Mouse (Mus musculus) kidney, postnatal 10 days (tissue): Measurements from ENCODE around the gene Klk9.

Experiments
- DNase-seq: peaks from one replicate; pipeline ENCODE4 v3.0.0; 2021; ENCODE audit warnings: mixed read lengths

The Klk9 gene

DNA sequence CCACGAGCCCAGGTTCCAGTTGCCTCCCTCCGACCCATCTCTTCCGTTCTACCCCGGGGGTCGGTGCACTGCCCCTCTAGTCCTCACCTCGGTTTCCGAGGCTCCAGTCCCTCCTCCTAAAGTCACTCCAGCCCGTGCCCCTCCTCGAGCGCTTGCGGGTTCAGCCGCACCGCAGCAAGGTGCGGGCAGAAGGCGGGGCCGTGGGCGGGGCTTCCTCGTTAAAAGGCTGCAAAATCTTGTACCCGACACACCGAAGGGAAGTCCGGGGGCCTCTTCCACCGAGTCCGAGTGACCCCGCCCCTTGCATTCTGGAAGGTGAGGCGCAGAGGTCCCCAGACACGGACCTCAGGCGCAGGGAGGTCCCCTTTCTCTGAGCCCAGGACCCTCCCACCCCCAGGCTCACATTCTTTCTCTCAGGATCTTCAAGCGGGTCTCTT, 5.7 kb downstream of the Klk9 start, which contains the start of gene Klk8:
TSS of gene Klk8 (plus strand) at position 245 of the 437 bp plus-strand sequence.
- DNase-seq = peak; percentile 42

DNA sequence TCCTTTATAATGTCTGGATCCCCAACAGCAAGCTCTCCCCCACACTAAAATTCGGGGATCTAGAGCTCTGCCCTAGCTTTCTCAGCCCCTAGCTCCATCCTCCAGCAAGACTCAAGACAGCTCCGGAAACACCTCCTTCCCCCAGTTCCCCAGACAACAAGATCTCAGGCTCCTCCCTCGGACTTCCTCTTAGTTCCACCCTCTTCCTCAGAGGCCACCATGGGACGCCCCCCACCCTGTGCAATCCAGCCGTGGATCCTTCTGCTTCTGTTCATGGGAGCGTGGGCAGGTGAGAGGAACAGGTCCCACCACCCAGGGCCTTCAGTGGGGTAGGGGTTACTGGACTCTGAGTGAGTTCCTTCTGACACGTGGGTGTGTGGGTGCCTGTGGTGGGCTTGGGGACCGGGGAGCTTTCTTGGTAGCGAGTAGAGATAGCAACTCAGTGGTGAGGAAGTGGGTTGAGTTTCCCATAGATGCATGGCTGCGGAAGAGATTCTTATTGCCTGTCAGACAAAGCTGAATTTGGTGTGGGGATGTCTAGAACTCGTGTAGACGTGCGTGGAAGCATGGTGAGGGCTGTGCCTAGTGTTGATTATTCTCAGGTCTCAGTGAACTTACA, 6.3 kb downstream of the Klk9 start:
- peak; percentile 16 for DNase-seq

DNA sequence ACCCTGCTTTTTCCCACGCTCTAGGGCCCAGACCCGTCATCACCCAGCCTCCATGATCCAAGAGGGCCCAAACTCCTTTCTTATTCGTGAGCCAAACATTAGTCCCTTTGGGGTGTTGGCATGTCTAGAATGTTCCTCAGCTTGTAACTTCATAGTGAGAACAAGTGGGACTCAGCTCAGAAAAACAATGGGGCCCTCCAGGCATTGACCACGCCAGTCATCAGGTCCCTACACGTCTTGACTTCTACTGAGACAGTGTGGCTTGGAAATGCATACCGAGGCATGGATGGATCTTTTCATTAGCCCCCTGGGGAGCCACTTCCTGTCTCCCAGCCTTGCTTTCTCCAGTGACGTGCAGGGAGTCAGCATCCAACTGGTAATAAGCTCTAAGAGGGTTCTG, 8.2 kb downstream of the Klk9 start:
- no peak for DNase-seq

DNA sequence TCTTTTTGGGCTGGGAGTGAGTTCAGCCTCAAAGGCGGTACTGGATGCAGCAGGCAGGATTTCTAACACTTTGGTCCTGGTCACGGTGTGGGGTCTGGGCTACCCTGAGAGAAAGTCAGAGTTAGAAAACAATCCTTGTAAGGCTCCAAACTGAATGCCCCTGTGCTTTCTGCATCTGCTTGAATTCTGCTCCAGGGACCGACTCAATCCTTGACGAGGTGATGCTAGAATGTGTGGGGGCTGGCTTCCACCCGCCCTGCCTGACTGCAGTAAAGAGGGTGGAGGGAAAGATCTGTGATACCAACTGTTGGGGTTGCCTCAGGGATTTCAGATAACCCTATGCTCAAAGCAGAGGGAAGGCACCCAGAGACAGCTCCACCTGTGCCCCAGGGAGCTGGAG, 19.3 kb downstream of the Klk9 start, which contains the start of gene Klk7:
TSS of gene Klk7 (plus strand) at position 301 of the 400 bp plus-strand sequence.
- DNase-seq = no peak

DNA sequence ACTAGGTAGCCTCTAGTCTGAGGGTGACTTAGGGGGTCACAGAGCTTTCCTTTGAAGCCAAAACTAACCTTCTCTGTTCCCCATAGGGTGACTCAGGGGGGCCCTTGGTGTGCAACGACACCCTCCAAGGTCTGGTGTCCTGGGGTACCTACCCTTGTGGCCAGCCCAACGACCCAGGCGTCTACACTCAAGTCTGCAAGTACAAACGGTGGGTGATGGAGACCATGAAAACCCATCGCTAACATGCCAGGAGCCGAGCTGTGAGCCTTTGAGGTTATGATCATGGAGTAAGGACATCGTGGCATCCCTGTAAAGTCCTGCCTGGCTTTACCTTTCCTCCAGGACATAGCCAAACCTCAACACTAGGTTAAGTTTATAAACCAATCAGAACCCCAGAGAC, 23.5 kb downstream of the Klk9 start:
- DNase-seq = no peak

DNA sequence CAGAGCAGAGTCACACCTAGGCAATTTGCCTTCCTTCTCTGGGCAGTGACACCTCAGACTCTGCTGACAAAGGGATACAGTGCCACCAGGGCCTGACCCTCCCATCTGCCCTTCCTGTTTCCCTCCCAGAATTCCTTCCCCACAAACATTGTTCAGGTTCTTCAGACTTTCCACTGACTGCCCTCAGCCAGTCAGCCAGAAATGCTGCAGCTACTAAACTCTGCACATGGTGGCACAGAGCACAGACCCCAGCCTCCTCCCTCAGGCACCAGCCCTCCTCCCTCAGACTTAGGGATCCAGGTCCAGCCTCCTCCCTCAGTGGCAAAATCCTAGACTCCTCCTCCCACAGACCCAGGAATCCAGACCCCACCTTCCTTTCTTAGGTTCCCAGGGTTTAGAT, 25.1 kb downstream of the Klk9 start:
- DNase-seq = no peak

DNA sequence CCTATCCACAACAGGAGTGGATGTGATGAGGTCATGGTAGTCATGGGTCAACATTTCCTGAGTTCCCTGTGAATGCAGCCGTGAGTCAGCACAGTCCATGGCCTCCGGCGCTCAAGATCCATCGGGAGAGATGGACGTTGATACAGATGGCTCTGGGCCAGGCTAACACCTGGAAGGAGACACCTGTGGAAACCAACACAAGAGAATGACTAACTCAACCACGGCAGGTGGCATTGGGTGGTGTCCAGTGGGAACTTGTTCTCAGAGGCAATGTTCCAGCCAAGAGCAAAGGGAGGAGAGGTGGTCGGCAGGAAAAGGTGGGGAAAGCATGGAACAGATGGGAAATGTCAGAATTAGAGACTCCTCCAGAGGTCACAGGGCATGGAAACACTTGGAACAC, 29.9 kb downstream of the Klk9 start:
- no peak for DNase-seq

DNA sequence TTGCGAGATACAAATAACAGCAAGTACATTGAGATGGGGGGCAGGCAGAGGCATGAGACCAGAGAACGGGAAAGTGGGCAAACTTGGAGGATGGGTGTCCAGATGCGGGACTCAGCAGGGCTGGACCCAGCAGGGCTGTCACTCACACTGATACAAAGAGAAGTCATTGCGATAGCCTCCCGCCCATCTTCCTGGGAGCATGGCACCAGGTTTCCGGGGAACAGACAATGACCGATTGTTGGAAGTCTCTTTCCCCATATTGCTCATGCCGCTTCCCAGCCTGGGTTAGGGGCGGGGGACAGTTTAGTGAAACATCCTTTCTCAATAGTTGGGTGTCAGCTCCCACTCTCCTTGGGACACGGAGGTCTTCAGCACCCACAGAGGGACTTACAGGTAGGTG, 32.5 kb downstream of the Klk9 start, which contains the start of gene Klk6:
TSS of gene Klk6 (plus strand) at position 301 of the 400 bp plus-strand sequence.
- no peak for DNase-seq

DNA sequence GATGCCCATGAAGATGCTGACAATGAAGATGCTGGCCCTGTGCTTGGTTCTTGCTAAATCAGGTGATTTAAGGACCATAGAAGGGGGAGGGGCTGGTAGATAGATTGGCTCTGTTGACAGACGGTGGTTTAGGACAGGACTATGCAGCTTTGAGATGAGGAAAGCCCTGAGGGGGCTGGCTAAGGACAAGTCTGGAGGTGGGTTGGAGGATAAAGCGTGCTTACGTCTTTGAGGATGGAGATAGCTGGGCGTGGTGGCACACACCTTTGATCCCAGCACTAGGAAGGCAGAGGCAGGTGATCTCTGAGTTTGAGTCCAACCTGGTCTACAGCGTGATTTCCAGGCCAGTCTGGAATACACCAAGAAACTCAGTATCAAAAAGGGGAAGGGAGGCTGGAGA, 34.4 kb downstream of the Klk9 start:
- DNase-seq = no peak

DNA sequence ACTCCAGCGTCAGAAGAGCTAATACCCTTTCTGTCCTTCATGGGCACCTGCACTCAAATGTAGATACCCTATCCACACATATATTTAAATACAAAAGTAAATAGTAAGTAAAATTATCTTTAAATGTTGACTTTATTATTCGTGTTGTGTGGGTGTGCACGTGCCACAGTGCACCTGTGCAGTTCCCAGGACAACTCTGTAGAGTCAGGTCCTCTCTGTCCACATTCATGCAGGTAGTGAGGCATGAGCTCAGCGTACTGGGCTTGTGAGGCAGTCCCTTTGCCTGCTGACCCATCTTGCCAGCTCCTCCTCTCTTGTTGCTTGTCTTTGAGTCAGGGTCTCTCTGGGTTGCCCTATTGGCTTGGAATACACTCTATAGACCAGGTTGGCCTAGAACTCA, 36.0 kb downstream of the Klk9 start:
- no peak for DNase-seq

DNA sequence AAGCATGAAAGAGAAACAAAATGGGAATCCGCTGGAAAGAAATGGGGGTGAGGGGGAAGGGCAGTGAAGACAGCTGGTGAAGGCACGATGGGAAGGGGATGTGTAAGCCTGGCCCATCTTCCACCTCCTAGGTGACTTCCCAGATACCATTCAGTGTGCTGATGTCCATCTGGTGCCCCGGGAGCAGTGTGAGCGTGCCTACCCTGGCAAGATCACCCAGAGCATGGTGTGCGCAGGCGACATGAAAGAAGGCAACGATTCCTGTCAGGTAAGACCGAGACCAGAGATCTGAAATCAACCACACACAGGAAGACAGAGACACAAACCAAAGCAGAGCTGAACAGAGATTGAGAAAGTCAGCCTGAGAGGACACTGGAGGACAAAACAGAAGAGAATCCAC, 37.3 kb downstream of the Klk9 start:
- DNase-seq = no peak

DNA sequence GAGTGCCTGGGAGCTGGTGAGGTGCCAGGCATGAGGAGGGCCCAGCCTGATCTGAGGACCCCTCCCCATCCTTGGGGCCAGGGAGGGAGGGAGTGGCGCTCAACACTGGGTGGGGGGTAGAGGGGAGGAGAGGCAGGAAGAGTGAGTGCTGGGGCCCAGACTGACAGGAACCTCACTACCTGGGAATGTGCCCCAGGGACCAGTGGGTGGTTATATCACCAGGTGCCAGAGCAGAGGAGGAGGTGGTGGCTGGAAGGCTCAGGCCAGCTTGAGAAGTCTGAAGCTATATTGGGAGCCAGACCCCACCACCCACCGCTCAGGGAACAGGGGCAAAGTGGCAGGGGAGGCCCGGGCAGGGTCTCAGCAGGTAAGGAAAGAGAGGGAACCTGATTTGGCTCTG, 50.0 kb downstream of the Klk9 start, which contains the start of gene Klk5:
TSS of gene Klk5 (plus strand) at position 271 of the 400 bp plus-strand sequence.
- no peak for DNase-seq

DNA sequence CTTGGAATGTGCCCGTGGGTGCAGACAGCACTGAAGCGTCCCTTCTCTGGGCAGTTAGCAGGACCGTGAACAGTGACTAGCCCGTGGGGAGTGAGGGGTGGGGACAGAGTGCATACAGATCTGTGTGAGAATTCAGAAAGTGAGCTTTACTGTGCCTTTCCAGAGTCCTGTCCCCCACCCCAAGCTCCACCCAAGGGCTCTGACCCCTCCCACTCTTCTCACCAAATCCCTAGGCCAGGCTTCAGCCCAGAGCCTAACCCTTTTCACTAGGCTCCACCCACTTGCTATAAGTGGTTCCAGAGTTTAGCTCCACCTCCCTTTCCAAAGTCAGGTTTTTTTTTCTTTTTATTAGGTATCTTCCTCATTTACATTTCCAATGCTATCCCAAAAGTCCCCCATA, 52.1 kb downstream of the Klk9 start:
- DNase-seq = no peak
